Mouse (Mus musculus): Measurements from ENCODE around the gene Igflr1. TPM values are rescaled to one million over a fixed set of nuclear protein-coding genes. Genes with fewer than 3 reads are reported as not detected.

Gene Igflr1
- total RNA-seq, 2 experiments from 2014 or later: 1.5 to 1.7 TPM

DNA sequence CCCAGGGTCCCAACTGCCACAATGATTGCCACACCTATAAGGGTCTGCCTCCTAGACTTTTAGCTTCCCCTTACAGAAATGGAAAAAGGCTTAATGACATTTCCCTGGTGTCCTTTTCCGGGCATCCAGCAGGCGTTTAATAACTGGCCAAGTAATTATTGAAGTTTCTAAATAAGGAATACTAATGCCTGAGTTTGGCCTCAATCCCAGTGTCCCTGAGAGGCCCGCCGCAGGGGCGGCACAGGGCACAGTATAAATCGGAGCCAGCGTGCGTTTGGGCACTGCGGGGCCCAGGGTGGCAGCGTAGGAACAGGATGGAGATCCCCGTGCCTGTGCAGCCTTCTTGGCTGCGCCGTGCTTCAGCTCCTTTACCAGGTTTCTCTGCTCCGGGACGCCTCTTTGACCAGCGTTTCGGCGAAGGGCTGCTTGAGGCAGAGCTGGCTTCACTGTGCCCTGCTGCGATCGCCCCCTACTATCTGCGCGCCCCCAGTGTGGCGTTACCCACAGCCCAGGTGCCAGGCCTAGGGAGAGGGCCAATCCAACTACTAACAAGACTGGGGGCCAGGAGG lies 12.1 kb upstream of the Igflr1 start:
- DNase-seq (ENCODE audit: low spot score in 2 of 2): peak in 1 of 2 experiments; percentile 54

DNA sequence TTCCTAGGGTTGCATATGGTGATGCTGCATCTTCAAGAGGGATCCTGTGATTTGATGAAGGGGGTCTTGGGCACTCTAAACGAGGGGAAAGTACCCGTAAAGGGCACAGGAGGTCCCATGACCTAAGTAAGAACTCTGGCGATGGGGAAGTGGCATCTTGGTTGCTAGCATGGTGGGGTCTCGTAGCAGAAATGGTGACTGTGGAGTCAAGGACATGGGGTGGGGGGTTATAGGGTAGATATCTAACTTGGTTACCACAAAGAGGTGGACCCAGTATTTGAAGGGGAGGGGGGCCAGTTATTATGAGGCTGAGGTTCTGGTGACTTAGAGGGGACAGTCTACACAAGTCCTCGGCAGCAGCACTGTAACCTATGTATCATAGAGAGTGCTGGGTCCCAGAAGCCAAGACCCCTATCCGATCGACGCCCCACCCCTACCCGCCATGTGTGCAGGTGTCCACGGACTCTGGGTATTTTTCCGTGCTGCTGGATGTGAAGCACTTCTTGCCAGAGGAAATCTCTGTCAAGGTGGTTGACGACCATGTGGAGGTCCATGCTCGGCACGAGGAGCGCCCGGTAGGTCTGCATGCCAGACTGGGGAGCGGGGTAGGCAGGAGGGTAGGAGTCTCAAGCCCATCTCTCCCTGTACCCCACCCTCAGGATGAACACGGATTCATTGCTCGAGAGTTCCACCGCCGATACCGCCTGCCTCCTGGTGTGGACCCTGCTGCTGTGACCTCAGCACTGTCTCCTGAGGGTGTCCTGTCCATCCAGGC lies 11.2 kb upstream of the Igflr1 start:
- DNase-seq (ENCODE audit: low spot score in 2 of 2): no peak

DNA sequence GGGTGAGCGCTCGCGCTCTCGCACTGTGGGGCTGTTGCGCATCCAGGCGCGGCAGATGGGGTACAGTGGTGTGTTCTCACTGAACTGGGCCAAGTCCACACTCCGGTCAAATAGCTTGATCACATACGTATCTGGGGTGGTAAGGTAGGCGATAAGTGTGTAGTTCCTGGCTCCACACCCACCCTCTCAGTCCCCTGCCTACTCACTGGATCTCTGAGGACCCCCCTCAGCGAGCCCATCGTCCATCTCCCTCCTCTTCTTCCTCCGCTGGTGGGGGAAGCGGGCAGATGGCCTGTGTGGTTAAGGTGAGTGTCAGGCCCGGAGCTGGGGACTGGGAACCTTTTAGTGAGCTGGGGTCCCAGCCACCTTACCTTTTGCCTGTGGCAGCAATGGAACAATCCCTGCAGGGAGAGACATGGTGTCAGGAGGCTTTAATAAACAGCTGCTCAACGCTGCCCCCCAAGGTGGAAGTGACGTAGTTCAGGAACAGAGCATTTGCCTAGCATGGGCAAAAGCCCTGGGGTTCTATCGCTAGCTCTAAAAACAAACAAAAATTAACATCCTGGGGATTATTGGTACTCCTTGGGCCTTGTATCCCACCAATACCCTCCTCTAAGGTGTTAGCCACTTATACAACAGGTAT lies 8.2 kb upstream of the Igflr1 start:
- no peak for DNase-seq (ENCODE audit: low spot score in 2 of 2)

DNA sequence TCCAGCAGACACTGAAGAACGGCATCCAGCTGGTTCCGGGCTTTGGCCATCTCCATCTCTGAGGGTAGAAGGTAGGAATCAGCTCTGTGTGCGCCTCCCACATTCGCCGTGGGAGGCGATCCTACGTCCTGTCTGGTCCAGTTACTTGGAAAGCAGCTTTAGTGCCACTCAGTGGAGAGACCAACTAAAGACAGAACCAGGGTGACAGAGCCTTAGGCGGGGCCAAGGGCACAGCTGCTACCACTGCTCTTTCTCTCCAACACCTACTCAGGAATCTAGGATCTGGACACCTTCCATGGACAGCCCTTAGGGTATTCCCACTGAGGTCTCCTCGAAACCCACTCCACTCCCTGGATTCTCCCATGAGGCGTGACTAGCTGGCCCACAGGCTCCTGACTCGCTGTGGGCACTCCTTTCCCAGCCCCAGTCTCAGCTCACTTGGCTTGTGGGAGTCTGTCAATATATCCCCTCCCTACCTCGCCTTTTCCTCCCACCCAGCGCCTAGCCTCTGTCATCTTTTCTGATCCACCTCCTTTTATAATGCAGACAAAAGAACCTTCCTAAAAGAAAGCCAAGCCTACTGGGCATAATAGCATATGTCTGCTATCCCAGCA lies 7.2 kb upstream of the Igflr1 start:
- DNase-seq (ENCODE audit: low spot score in 2 of 2): no peak

DNA sequence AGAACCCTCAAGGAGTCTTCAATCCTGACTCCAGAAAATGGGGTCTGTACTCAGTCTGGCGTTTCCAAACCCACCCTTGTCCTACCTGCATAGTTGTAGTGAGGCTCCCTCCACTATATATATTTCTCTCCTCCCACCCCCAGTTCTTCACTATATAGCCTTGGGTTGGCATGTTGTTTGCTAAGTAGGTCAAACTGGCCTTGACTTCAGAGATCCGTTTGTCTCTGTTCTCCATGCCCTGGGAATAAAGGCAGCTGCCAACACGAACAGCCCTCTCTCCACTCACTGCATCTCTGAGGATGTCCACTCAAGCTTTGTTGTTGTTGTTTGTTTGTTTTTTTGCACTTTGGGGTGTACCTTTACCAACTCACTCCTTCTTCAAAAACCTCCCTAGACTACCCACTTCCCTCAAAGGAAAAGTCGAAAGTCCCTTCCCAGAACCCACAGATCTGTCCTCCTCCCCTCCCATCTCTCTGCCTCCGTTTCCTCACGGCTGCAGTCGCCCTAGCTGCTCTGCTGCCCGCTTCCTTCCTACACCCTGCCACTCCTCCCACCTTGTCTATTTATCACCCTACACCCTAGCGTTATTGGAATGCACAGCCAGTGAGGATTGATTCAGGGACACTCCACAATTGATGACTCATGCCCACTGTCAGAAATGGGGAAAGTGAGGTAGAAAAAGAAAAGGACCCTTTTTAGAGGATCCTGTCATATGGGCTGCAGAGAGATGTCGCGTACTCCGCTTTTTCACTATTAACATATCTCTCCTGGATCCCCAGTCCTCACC lies 6.4 kb upstream of the Igflr1 start:
- no peak for DNase-seq (ENCODE audit: low spot score in 2 of 2)

DNA sequence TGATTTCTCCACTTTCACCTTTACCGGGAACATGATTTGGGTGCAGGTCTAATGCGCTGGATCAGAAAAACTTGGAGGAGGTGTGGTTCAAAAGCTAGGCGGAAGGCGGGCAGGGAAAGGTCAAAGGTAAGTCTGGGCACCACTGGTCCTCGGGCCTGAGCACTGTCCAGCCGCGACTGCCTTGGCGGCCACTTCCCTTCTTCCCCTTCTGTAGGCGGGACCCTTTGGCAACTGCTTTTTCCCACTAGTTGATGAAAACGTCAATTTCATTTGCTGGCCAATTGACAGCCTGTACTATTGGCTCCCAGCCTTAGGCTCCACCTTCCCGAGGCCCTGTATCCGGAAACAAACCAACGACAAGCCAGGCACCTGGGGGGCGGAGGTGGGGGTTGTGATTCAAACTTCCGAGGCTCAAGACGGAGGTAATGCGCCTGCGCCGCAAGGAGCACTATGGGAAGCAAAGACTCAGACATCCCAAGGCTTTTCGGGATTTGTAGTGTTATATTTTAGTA lies 5.7 kb upstream of the Igflr1 start, which contains the start of gene Lin37:
Lin37 (minus strand) TSS at position 396 of the 512 bp plus-strand sequence.
- peak; percentile 79 to 95 for DNase-seq (ENCODE audit: low spot score in 2 of 2)

DNA sequence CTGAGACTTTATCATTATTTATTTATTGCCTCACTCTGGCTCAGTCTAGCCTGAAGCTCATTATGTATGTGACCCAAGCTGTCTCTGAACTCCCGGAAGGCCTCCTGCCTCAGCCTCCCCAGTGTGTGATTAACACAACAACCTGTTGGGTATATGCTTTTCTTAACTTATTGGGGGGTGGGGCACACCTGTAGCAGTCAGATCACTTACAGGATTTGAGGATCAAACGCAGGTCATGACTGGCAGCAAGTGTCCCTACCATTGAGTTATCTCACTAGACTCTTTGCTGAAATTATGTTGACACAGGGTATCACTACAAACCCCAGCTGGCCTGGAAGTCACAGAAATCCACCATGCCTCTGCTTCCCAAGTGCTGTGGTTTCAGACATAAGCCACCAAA lies 4.9 kb upstream of the Igflr1 start:
- no peak for DNase-seq (ENCODE audit: low spot score in 2 of 2)

DNA sequence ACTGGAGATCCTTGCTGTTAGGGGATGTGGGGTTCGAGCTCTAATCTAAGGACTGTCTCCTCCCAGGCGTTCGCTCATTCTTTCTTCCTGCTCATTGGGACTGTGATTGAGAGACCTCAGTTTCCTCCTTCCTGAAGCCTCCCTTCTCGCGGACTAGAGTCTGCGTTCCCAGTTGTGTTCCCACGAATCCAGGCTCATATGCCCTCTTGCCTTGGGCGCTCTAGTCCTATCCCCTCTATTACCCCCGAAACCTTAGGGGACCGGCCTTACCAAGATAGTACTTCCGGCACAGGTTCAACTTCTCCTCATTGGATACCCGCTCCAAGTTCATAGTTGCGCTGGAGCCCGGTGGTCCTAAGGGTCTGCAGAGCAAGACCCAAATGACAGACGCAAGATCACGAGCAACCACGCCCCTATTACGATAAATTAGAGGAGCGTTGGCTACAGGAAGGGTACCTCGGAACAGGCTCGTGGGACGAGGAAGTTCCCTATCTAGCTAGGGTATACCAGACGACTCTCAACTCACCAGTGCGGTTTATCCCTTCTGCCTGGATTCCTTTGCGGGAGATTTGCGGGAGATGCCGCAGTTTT lies 2.6 kb upstream of the Igflr1 start:
- DNase-seq (ENCODE audit: low spot score in 2 of 2): no peak

DNA sequence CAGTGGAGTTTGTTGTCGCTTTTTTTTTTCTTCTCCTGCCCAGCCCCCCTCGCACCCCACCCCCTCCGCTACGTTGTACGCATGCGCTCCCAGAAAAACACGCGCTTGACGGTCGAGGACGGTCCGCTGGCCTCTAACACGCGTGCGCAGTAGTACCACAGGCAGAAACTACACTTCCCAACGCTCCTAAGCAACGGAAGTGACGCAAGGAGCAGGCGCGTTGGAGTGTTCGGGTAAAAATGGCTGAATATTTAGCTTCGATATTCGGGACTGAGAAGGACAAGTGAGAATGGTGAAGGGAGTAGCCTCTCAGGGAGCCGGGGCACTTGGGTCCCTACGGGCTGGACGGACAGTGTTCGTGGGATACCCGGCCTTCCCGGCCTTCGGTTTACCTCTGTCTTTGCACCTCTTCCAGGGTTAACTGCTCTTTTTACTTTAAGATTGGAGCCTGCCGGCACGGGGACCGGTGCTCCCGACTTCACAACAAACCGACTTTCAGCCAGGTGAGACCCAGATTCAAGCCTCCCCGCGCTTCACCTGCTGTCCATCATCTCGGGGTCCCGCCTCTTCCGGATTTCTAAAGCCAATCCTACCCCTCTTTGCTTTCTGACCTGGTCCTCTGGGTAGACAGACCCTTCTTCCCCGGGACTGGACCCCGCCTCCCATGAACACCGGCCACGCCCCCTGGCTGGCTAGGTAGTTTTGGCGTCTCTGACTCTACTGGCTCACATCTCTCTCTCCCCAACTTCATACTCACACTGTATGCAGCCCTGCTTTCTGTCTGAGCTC lies 1.9 kb upstream of the Igflr1 start, which contains the start of the genes U2af1l4, Gm49396 and Psenen:
U2af1l4 (plus strand) TSS at position 185 of the 789 bp plus-strand sequence.
Gm49396 (plus strand) TSS at position 228 of the 789 bp plus-strand sequence.
Psenen (minus strand) TSS at position 511 of the 789 bp plus-strand sequence.
- peak; percentile 89 to 96 for DNase-seq (ENCODE audit: low spot score in 2 of 2)

DNA sequence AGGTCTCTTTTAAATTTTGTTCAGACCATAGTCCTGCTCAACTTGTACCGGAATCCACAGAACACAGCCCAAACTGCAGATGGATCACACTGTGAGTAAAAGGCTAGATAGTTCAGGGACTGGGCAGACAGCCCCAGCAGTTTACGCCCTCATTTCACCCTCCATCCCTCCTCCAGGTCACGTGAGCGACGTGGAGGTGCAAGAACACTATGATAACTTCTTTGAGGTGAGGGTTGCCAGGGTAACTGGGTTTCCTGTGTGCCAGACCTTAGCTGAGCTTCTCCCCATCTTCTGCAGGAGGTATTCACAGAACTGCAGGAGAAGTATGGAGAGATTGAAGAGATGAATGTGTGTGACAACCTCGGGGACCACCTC lies 1.3 kb upstream of the Igflr1 start:
- no peak for DNase-seq (ENCODE audit: low spot score in 2 of 2)

DNA sequence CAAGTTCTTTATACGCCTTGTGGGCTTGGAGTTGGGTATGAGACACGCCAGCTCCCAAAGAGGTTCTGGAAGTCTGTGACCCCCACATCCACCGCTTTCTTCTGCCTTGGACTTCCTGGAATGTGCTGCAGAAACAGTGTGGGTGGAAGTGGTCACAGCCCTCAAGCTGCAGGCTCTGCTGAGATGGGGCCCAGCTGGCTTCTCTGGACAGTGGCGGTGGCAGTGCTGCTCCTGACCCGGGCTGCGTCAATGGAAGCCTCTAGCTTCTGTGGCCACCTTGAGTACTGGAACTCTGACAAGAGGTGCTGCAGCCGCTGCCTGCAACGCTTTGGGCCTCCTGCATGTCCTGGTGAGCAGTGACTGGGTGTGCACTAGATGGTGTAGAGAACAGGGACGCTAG lies 806 bp downstream of the Igflr1 start:
- no peak for DNase-seq (ENCODE audit: low spot score in 2 of 2)

DNA sequence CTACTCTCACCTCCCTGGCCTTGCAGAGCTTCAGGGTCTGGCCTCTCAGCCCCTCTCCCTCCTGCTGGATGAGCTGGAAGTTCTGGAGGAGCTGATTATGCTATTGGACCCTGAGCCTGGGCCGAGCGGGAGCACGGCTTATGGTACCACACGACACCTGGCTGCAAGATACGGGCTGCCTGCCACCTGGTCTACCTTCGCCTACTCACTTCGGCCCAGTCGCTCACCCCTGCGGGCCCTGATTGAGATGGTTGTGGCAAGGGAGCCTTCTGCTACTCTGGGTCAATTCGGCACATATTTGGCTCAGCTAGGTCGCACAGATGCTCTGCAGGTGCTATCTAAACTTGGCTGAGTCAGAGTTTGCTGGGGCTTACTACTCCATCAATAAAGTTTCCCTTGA lies 2.3 kb downstream of the Igflr1 start:
- no peak for DNase-seq (ENCODE audit: low spot score in 2 of 2)

DNA sequence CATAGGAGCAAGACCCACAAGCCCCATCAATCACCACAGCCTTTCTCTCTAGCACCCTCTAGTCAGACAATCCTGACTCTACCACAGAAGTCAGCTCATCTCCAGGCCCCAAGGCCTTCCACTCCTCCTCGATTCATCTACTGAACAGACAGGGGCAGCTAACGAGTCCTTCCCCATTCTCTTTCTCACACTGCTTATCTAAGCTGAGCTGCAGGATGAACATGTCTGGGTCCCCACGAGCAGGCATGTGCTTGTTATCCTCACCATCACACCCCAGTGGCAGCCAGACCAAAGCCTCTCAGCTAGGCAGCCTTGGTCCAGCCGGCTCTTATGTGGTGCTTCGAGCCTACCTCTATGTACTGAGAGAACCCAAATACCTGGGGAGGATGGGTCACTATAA lies 7.2 kb downstream of the Igflr1 start:
- no peak for DNase-seq (ENCODE audit: low spot score in 2 of 2)

DNA sequence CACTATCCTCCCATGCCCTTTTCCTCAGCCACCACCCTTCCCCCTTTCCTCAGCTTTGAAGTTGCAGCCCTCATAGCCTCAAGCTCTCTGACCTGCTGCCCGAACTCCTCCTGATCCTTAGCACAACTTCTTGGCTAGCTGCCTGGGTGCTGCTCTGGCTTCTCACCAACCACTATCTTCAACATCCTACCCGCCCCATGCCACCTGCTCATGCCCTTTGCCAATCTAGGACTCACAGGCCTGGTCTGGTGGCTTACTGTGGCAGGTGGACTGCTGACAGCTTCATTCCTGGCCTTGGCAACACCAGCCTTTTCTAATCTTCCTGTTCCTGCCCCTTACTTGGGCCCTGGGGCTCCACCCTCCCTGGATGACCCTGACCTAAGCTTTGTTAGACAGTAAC lies 7.7 kb downstream of the Igflr1 start:
- DNase-seq (ENCODE audit: low spot score in 2 of 2): peak in 1 of 2 experiments; percentile 53

DNA sequence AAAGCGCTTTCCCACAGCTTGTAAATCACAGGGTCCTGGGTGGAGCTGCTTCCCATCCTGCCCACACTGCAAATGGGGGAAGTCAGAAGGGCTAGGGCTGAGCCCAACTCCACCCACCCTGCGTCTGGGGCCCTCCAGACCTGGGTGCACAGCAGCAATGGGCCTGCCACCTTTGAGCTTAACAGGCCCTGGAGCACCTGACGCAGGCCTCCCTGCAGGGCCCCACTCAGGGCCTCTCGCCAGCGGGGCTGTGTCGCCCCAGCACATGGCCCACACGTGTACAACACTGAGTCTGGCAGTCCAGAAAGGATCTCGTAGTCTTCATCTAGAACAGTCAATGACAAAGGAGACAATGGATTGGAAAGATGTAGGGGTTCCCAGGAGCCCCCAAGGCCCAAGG lies 14.7 kb downstream of the Igflr1 start:
- DNase-seq (ENCODE audit: low spot score in 2 of 2): no peak

DNA sequence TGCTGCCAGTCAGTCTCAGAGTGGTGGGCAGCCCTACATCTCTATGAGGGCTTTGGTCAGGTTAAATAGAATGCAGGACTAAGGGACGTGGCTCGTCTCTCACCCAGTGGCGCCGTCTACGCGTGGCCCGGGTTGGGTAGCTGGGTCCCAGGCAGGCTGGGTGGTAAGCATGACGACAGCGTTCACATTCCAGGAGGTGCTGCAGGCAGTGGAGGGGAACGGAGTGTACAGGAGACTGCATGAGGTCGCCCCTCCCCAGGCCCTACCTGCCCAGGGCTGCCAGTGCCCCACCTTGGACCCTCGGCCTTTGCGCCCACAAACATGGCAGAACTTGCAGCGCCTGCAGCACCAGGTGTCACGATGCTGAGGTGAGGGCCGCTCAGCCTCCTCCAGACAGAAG lies 16.3 kb downstream of the Igflr1 start:
- DNase-seq (ENCODE audit: low spot score in 2 of 2): no peak

DNA sequence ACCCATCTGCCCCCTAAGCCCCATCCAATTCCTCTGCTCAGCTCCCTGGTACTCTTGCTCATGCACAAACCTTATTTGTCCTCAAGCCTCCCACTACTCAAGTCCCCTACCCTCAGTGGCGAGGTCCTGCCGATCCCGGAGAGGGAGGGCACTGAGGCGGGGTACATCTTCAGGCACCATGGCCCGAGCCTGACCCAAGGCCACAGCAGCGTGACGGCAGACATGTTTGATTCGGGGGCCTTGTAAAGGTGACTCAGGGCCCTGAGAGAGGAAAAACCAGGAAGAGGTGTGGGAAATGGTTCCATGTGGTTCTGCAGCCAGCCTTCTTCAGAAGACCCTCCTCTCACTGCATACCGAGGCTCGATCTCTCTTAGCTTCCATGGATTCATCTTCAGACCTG lies 19.1 kb downstream of the Igflr1 start:
- no peak for DNase-seq (ENCODE audit: low spot score in 2 of 2)

DNA sequence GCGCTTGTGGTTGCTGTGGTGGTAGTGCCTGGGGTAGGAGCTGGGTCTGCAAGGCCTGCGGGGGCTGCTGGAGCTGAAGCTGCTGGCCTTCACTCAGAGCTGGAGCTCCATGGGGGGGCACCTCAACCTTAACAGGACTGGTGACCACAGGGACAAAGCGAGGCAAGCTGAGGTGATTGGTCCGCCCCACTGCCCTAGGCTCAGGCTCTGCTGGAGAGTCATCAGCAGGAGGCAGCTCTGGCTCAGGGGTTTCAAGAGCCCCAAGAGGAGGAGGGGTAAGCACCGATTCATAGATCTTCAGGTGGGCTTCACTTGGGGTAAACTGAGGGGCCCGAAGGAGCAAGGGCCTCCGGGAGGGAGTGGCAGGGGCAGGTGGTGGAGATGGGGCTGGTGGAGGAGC lies 19.9 kb downstream of the Igflr1 start:
- DNase-seq (ENCODE audit: low spot score in 2 of 2): no peak

DNA sequence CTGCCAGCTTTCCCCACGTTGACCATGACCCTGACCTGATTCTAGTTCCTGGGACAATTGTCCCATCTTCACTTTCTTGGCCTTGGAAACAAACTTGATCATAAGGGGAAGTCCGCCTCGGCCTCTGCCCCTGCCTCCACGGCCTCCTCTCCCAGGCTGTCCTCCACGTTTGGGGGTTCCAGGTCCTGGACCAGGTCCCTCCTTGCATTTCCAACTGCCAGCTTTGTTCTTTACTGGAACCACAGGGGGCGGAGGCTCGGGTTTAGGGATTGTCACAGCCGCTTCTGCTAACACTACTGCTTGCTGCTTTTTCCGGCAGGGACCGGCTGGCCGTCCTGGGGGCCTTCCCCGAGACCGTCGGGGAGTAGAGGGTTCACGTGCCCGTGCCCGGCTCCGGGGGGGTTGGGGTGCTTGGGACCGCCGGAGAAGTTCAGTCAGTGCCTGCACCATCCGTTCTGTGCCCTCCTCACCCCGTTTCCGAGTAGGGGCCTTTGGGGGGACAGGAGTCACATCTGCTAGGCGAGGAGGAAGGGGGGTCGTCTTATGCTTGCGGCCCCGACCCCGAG lies 21.3 kb downstream of the Igflr1 start:
- no peak for DNase-seq (ENCODE audit: low spot score in 2 of 2)

Data from gastrocnemius, postnatal 4 days (tissue).